Mouse (Mus musculus) mouse trophoblast stem cell (cell line): ENCODE results near the gene Mdp1.

Source experiments
- in situ Hi-C, 2 experiments: fragments of 300-500 bp; cut with MseI, MboI; formaldehyde crosslinking; loops; 2 replicates in 1 of 2; 3 replicates in 1 of 2; pipeline ENCODE4 v1.15.1; 2025

The Mdp1 gene

DNA sequence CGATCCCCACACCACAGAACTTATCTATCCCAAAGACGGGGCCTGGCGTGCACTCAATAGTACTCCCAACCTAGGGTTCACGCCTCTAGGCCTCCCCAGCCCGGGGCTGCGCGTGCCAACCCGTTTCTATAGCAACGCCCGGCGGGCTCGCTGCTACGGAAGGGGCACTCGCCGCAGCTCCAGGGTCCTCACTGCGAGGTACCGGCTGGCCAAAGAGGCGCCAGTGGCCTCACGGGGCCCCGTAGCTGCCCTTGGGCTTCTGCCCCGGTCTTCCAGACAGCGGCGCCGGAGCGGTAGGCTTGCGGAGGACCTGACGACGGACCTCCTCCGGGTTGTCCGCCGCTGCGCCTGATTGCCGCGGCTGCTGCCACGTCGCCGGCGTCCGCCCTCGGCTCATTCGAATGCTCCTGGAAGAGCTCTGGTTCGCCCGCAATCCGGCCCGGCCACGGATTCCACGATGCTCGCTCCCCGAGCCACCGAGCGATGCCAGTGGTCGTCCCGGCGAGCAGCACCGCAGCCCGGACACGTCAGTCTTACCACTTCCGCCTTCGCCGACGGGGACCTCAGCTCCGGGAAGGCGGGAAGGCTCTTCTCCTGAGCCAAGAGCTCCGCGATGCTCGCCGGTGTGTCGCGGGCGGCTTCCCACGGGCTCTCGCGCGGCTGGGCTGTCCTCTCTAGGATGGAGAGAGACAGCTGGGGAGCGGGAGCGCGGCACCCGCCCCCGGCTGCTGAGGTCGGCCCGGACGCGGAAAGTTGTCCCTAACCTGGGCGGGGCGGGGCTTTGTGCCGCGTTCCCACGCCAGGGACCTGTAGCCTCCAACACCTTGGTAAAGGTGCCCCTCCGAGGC, 17.0 kb downstream of the Mdp1 start, which contains the start of gene Tm9sf1:
Tm9sf1 (minus strand) TSS at position 747 of the 848 bp plus-strand sequence.
- in situ Hi-C loops = no loop called here

DNA sequence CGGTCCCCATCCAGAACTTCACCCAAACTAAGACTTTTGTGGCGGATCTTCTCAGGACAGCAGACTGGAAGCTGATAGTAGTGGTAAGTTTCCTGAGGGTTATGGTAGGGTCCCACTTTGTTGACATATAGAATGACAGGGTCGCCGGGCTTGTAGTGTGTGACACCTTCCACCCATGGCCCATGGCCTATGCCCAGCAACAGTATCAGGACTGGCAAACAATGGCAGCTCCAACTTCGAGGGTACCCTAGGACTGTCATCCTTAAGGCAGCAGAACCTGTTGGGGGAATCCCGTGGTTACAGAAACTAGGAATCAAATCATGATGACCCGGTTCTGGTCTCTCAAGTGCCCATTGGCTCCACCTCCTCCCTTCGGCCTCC, 17.6 kb downstream of the Mdp1 start:
- in situ Hi-C loops = no loop called here

DNA sequence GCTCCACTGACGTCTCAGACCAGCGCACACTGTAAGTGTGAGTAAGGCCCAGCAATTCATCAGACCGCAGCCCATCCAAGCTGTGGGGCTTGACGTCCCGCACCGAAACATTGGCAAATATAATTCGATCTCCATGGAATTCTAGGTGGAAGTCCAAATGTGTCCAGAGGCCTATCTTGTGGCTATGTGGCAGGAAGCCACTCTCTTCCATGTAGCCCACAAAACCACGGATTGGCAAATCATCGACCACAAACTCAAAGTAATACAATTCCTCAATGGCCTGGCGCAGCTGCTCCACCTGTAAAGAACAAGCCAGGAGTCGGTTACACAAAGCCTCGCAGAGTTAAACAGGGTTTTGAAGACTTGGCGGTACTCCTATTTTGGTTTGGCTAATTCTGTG, 19.0 kb downstream of the Mdp1 start:
- in situ Hi-C loops = no loop called here

DNA sequence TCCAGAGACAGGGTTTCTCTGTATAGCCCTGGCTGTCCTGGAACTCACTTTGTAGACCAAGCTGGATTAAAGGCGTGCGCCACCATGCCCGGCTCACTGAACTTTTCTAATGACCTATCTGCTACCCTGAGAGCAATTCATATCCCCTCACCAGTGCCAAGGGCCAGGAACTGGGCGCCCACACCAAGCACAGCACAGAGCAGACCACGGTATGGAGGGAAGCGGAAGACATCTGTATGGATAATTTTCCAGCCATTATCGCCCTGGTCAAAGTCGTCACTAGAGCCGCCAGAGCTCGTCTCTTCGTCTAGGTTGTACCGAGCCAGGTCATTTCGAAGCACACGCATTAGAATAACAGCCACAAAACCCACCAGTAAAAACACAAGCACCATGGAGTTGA, 19.5 kb downstream of the Mdp1 start:
- in situ Hi-C loops = no loop called here

DNA sequence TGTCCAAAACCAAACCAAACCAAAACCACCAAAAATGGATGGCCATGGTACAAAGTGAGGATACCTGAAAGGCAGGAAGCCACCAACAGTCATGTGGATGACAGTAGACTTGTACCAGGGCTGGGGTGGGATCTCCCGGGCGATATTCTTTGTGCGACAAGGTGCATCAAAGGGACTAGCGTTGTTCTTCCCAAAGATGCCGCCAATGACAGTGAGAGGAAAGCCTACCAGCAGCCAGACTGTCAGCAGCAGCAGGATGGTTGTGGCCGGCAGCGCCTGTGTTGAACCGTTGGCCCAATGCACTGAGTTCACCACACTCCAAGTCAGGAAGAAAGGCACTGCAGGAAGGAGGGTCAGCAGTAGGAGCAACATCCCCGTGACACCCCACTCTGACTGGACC, 22.5 kb downstream of the Mdp1 start, which contains the start of gene Gm49378:
Gm49378 (minus strand) TSS at position 101 of the 400 bp plus-strand sequence.
- in situ Hi-C loops = no loop called here

DNA sequence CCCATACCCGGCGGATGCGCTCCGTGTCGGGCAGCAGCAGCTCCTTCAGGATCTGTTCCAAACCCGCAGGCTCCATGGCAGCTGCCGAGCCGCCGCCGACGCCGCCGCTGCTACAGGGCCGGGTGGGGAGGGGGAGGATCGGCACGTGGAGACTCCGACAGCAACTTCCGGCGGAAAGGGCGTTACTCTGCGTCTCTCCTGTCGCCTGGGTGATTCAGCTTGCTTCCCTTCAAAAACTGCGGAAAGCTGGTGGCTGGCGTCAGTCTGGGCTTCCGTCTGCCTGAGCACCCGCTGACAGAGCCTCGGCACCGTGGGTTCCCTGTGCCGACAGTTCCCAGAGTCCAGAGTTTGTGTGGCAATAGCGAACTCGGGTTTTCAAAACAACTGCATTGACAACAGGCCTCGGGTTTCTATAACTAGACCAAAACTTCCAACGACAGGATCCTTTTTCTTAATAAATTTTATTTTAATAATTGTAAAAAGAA, 24.7 kb downstream of the Mdp1 start, which contains the start of gene Ipo4:
Ipo4 (minus strand) TSS at position 435 of the 485 bp plus-strand sequence.
- in situ Hi-C loops = no loop called here

DNA sequence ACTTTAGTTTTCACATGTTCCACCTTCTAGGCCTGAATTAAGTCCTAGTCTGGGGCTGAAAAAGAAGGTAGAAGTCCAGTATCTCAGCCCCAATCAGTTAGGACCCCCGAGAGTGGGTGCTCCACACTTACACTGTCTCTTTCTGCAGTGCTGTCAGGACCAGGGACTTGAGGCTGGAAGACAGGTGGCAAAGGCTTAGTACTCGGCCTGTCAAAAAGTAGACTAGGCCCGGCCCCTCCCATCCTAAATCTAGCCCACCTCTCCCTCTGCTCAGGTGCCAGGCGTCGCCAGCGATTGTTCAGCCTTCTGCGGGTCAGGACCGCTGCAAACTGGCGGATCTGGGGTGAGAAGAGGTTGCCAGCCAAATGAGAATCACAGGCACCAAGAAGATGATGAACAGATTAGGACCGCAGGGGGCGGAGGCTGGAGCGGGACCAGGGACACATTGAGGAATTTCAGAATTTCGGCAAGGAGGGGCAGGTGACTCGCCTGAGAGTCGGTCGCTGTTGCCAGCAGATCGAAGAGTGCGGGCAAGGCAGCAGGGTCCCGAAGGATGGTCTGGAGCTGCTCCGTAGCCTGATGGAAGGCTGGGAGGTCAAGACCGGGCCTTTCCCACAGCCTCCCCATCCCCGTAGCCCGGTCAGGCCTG, 25.3 kb downstream of the Mdp1 start:
- in situ Hi-C loops = no loop called here

DNA sequence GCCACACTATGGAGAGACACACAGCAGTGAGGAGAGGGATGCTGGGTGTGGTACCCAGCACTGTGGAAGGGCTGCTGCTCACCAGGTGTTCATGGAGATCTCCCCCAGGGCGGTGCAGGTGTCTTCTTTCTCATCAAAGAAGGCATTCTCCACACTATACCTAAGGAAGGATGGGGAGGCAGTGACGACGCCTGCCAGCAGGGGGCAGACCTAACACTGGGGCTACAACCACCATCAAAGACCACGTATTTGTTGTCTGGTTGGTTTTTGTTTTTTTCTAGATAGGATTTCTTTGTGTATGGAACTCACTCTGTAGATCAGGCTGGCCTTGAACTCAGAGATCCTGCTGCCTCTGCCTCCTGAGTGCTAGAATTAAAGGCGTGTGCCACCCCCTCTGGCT, 31.0 kb downstream of the Mdp1 start:
- in situ Hi-C loops = no loop called here

DNA sequence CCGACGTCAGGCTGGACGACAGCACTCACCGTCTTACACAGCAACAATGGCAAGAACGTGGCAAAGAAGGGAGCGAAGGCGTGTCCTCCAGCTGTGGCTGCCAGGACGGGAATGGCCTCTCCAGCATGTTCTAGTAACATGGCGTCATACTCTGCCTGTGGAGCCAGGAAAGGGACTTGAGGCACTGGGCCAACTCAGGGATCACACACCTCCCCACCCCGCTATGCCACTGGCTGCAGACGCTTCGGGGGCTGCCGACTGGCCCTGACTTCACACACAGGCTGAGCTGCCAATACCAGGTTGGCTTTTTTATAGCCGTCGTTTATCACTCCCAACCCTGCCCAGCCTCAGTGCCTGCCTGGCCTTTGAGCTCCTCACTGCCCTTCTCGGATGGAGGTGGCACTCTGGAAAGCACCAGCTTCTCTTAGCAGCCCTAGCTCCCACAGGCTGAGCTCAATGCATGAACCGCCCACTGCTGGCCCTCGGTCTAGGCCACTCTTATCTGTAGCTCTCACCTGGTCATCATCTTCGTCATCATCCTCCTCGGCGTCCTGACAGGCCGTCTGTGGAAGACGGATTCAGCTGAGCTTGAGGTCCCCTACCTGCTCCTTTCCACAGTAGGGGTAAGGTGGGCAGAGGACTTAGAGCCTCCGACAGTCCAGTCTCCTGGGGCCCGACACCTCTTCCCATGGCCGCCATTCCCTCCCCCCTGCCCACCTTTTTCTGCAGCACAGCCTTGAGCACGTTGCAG, 32.1 kb downstream of the Mdp1 start:
- in situ Hi-C loops = no loop called here

DNA sequence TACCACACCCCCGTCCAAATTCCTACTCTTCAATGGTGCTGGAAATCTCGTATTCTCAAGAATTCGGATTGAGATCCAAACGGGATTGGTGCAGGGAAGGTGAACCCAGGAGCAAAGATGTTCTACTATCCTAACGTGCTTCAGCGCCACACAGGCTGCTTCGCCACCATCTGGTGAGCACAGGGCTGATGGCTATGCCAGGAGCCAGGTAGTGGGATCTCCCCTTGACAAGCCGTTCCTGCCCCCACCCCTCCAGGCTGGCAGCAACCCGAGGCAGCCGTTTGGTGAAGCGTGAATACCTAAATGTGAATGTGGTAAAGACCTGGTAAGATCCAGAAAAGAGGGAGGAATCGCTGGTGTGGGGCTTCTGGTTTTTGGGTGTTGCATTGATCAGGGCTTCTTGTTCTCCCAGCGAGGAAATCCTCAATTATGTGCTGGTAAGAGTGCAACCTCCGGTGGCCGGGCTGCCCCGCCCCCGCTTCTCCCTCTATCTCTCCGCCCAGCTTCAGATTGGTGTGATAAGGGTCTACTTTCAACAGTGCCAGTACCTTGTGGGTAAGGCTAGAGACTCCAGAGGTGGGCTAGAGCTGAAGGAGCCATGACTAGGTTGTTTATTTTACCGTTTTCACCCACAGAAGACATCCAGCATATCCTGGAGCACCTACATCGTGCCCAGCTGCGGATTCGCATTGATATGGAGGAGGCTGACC, 41.7 kb downstream of the Mdp1 start:
- in situ Hi-C loops = no loop called here

DNA sequence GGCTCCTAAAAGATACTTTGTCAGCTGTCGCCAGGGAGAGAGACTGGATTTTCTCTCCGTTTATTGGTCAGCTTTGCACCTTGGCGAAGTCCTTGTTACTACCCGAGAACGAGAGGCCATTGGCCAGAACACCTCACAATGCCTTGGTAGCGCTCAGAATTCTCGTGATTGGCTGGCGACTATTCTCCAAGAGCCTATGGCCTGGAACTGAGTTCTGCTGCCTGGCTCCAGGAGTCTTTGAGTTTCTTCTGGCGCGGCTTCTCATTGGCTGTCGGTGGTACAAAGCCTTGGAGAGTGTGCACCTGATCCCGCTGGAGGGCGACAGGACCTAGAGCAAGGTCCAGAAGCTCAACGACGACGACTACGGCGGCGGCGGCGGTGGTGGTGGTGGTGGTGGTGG, 42.5 kb downstream of the Mdp1 start, which contains the start of gene Rec8:
Rec8 (plus strand) TSS at position 216 of the 400 bp plus-strand sequence.
- in situ Hi-C loops = no loop called here

DNA sequence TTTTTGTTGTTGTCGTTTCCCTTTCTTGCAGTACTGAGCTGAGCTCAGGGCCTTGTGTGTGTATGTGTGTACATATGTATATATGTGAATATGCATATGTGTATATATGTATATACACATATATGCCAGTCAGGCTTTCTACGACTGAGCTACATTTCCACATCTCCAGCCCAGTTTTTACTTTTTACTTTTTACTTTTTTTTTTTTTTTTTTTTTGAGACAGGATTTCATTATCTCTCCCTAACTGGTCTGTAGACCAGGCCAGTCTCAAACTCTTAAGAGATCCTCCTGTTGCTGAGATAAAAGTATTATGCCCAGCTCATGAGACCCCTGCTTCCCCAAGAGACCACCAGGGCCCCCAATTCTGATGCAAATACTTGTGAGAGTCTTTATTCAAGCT, 43.5 kb downstream of the Mdp1 start:
- in situ Hi-C loops = no loop called here

DNA sequence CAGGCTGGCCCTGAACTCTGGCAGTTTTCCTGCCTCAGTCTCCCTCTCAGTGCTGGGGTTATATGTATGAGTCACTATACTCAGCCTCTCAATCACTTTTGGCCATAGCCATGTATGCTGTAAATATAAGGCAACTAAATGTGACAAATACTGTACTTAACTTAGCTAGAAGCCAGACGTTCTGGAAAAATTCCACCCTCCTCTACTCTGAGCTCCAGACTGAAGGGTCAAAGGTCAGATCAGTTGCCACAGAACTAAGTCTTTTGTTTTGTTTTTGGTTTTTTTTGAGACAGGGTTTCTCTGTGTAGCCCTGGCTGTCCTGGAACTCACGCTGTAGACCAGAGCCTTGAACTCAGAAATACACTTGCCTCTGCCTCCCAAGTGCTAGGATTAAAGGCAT, 44.4 kb downstream of the Mdp1 start:
- in situ Hi-C loops = no loop called here

DNA sequence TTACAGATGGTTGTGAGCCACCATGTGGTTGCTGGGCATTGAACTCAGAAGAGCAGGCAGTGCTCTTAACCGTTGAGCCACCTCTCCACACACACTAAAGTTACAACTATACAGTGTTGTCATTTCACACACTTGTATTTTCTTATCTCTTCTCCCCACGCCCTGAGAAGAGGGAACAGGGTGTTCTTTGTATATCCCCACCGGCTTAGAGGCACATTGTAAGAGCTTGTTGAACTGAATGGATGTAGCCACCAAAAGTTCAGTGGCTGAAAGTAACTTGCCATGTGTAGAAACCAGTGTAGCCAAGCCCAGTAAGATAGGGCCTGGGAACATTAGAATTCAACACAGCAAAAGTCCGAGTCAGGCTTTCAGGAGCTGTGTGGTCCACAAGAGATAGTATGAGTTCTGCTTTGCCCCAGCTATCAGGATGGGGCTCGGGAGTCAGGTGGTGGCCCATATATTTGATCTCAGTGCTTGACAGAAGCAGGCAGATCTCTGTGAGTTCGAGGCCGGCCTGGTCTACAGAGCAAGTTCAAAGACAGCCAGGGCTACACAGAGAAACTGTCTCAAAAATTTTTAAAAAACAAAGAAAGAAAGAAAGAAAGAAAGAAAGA, 45.6 kb downstream of the Mdp1 start:
- in situ Hi-C loops = no loop called here

DNA sequence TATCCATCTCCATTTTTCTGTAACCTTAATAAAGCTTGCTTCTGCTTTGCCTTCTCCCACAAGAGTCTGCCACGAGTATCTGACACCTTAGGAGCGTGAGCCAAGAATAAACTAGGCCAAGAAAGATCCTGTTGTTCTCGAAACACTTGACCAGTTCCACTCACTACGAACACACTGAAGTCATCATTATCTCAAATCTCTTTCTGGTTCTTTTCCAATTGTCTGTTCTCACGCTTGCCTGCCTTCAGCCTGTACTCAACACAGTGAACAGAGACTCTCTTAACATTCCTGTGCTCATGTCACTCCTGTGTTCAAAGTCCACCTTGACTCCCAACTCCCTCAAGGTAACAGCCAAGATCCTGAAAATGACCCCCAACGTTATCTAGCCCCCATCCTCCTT, 47.0 kb downstream of the Mdp1 start:
- in situ Hi-C loops = no loop called here

DNA sequence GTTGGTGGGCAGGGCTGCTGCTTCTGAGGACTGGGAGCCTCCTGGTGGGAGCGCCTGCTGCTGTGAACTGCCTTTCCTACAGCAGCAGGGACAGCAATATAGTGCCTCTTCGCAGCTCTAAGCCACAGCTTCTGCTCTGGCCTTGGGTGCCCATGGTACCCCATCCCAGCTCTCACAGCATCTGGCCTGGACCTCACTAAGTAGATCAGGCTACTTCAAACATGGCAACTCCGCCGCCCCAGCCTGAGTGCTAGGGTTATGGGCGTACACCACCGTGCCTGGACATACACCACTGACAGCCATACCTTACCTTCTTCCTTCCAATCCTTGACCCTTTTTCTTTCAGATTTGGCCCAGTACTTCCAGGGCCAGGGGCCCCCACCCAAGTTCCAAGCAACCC, 52.0 kb downstream of the Mdp1 start:
- in situ Hi-C loops = no loop called here
